Mouse (Mus musculus) stomach, postnatal 0 days (tissue): ENCODE measurements around the gene Msmp.

Experiments used
- CTCF ChIP-seq: IDR thresholded peaks from 2 replicates; pipeline ENCODE4 v1.5.1; 2016; ENCODE audit warnings: antibody characterized with exemption, low read depth, mild to moderate bottlenecking, moderate library complexity
- EP300 ChIP-seq: optimal IDR thresholded peaks from 2 replicates; pipeline ENCODE3; 2016; ENCODE audit warnings: antibody characterized with exemption

DNA sequence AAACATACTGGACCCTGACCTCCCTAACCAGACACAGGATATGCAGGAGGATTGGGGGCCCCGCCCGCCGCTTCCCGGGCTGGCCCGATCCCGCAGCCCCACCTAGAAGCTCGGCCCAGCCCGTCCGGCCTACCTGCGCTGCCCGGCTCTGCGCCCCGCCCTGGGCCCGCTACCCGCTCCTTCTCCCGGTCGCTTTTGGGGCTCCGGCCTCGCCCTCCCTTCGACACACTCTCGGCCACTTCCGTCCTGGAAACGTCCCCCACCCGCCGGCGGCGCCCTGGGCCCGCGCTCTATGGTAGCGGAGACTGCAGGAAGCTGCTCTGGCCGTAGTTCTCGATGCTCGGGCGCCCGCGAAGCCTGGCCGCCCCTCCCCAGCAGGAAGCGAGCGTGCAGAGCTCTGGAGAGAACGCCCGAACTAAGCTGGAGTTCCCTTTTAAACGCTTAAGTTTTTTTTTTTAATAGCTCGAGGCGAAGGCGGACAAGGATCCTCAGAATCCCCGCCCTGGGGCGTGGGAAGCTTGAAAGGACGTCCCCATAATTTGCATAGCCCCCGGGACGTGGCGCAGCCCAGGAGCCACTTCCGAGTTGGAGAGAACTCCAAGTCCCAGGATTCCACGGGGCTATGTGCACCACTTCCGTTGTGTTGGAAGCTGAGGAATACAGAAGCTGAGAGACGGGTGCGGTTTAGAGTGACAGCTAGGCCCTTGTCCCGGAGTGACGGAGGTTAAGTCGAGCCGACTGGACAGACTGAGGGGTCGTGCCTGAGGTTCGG is 22.1 kb downstream of the Msmp start, which contains the start of the genes Creb3 and Tln1:
- peak; percentile 28 for TF ChIP-seq CTCF
- TF ChIP-seq EP300, result no peak
